Mouse (Mus musculus): Measurements from ENCODE around the gene Psmg1. TPM values are rescaled to one million over a fixed set of nuclear protein-coding genes. Genes with fewer than 3 reads are reported as not detected.

Gene Psmg1
- polyA plus RNA-seq, 1 experiment from 2014 or later = 88.5 TPM

DNA sequence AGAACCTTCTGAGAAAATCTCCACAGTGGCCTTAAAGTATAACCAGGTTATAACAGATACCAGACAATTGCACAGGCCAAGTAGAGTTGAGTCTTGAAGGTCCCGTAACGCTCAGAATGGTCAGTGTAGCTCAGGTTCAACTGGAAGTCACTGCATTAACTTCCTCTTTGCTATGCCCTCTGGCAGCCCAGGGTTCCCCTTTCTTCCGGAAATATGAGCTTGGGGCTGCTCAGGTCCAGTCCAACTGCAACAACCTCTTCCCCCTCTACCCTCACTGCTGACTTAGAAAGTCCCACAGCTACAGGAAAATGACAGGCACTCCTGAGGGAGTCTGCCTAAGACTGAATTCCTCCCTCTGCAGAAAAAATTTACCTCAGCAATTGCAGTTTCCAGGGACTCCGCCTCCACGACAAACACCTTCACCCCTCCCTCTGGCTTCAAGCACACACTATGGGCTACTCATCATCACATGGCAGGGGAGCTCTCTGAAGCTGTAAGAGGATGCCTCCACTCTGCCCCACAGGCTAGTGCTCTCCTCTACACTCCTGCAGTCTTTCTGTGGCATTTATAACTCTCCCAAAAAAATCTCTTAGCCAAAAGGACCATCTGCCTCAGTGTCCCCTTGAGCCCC lies 34.9 kb downstream of the Psmg1 start:
- no peak for ATAC-seq (ENCODE audit: borderline replicate concordance, extremely low read depth, low FRiP score, low TSS enrichment)
- no peak overlapping the region for H3K9ac ChIP-seq
- no peaks in the 10 kb centered on the region for H3K4me1 ChIP-seq
- no peak overlapping the region for H3K4me2 ChIP-seq
- no peaks in the 10 kb centered on the region for H3K36me3 ChIP-seq
- no peak overlapping the region for H3K27ac ChIP-seq
- no peaks in the 10 kb centered on the region for H3K9me3 ChIP-seq
- H3K27me3 ChIP-seq = no peaks in the 10 kb centered on the region
- WGBS = 62% methylated on average over 5 of the region's 5 CpGs
- no peak overlapping the region for H3K4me3 ChIP-seq

DNA sequence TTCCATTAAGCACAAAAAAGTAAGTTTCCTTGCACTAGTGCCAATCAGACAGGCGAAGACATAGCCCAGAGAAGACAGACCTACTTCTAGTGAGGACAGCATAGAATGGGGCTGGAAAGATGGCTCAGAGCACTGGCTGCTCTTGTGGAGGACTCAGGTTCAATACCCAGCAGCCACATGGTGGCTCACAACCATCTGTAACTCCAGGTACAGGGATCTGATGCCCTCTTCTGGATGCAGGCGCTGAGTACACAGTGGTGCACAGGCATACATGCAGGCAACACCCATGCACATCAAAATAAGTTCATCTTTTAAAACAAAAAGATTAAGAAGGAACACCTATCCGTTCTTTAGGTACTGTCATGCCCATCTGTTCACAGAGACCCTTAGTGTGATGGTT lies 36.4 kb downstream of the Psmg1 start:
- Histone ChIP-seq H3K9me3 (no peaks in the 10 kb centered on the region), H3K4me3 (no peak overlapping the region), H3K9ac (no peak overlapping the region), H3K27ac (no peak overlapping the region), H3K27me3 (no peaks in the 10 kb centered on the region), H3K36me3 (no peaks in the 10 kb centered on the region), H3K4me1 (no peaks in the 10 kb centered on the region), H3K4me2 (no peak overlapping the region)
- WGBS = 88% methylated on average over 3 of the region's 3 CpGs
- no peak for ATAC-seq (ENCODE audit: borderline replicate concordance, extremely low read depth, low FRiP score, low TSS enrichment)

DNA sequence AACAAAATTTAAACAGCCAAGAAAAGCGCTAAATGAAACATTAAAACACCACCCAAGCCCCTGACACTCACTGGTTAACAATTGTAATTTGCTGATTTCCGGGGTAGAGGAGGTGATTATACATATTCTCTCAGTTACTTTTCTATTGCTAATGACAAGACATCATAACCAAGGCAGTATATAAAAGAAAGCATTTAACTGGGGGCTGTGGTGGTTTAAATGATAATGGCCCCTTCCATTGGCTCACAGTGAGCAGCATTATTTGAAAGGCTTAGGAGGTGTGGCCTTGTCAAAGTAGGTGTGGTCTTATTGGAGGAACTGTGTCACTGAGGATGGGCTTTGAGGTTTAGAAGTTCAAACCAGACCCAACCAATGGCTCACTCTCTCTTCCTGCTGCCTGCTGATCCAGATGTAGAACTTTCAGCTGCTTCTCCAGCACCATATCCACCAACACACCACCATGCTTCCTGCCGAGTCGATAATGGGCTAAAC lies 37.6 kb downstream of the Psmg1 start:
- H3K4me1 ChIP-seq = no peaks in the 10 kb centered on the region
- no peak overlapping the region for H3K27ac ChIP-seq
- H3K36me3 ChIP-seq = no peaks in the 10 kb centered on the region
- 86% methylated on average over 4 of the region's 4 CpGs for WGBS
- no peaks in the 10 kb centered on the region for H3K9me3 ChIP-seq
- H3K27me3 ChIP-seq = no peaks in the 10 kb centered on the region
- no peak overlapping the region for H3K4me2 ChIP-seq
- no peak overlapping the region for H3K4me3 ChIP-seq
- no peak for ATAC-seq (ENCODE audit: borderline replicate concordance, extremely low read depth, low FRiP score, low TSS enrichment)
- H3K9ac ChIP-seq = no peak overlapping the region

DNA sequence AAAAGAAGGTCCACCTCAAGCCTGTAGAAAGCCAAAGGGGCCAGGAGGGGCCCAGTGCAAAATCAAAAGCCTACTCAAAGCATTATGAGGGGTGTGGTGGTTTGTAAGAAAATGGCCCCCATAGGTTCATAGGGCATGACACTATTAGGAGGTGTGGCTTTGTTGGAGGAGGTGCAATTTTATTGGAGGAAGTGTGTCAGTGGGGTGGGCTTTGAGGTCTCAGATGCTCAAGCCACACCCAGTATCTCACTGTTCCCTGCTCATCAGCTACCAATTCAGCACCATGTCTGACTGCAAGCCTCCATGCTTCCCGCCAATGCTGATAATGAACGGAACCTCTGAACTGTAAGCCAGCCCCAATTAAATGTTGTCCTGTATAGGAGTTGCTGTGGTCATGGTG lies 39.3 kb downstream of the Psmg1 start:
- 96% methylated on average over 2 of the region's 2 CpGs for WGBS
- Histone ChIP-seq H3K27ac (no peak overlapping the region), H3K27me3 (no peaks in the 10 kb centered on the region), H3K4me2 (no peak overlapping the region), H3K4me1 (0 out of 2 replicates have a peak, but pooled peaks cover 4% of the 10 kb centered on the region), H3K36me3 (no peaks in the 10 kb centered on the region), H3K9ac (no peak overlapping the region), H3K4me3 (no peak overlapping the region), H3K9me3 (no peaks in the 10 kb centered on the region)
- no peak for ATAC-seq (ENCODE audit: borderline replicate concordance, extremely low read depth, low FRiP score, low TSS enrichment)

DNA sequence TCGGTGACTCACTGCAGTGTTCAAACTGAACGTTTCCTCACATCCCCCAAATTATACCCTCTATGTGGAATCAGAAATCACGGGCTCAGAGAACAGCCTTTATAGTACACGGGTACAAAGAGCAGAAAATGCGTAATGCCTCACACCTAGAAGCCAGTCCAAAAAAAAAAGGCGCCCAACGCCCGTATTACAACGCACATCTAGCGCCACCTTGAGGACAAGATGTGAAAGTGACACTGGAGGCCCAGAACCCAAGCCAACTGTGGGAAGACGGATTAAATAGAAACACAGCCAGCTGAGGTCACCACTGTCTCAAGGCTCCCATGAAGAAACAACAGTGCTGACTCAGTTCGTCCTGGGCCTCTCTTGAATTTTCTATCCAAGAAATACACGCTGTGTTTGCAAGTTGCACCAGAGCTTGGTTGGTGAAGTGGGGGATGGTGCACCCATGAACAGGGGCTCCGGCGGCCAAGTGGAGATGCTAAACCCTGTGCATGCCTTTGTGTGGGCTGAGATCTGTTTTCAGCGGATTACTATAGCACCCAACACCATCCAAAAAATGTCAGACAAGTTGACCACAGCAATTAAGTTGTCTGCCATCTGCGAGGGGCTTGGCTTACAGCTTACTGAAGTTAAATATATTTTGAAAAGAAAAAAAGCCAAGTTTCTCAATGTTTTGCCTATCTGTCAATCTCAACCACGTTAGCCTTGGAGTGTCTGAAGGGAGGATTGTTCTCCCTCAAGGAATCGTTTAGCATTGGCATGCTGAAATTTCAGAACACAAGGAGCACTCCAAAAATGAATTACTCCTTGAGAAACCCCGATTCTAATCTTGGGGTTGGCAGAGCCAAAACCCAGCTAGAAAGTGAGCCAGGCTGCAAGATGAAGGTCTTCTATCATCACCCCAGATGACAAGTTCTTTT lies 45.1 kb downstream of the Psmg1 start:
- Histone ChIP-seq H3K9ac (peak overlapping the region; percentile 8; the same call in 1 of the 2 replicates), H3K27me3 (no peaks in the 10 kb centered on the region), H3K4me2 (peak overlapping the region; percentile 43), H3K36me3 (no peaks in the 10 kb centered on the region), H3K4me3 (no peak overlapping the region), H3K9me3 (no peaks in the 10 kb centered on the region), H3K27ac (peak overlapping the region; percentile 66), H3K4me1 (peaks cover 22% of the 10 kb centered on the region)
- ATAC-seq (ENCODE audit: borderline replicate concordance, extremely low read depth, low FRiP score, low TSS enrichment) = peak; percentile 83; the same call in 1 of the 2 replicates
- 16% methylated on average over 20 of the region's 20 CpGs for WGBS

DNA sequence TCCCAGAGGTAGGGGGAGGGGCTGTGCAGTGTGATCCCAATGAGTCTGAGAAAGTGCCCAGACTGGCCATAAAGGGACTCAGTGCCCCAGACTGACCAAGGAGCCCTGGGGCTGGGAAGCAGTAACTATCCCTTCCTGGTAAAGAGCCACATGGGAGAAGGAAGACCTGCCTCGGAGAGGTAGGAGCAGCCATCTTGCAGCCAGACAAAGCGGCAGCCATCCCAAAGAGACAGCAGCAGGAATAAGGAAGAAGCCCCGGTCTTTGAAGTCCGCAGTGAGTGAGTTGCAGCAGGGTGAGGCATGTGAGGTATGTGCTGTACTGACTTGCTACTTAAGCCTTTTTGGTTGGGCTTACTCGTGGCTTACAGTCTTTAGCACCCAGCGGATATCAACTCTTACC lies 47.6 kb downstream of the Psmg1 start:
- WGBS = 73% methylated on average over 6 of the region's 6 CpGs
- H3K4me2 ChIP-seq = no peak overlapping the region
- no peaks in the 10 kb centered on the region; the same call in 1 of the 2 replicates for H3K9me3 ChIP-seq
- no peak overlapping the region for H3K9ac ChIP-seq
- H3K4me1 ChIP-seq = peaks cover 22% of the 10 kb centered on the region
- no peak for ATAC-seq (ENCODE audit: borderline replicate concordance, extremely low read depth, low FRiP score, low TSS enrichment)
- H3K4me3 ChIP-seq = no peak overlapping the region
- no peaks in the 10 kb centered on the region for H3K36me3 ChIP-seq
- H3K27ac ChIP-seq = no peak overlapping the region
- no peaks in the 10 kb centered on the region for H3K27me3 ChIP-seq

DNA sequence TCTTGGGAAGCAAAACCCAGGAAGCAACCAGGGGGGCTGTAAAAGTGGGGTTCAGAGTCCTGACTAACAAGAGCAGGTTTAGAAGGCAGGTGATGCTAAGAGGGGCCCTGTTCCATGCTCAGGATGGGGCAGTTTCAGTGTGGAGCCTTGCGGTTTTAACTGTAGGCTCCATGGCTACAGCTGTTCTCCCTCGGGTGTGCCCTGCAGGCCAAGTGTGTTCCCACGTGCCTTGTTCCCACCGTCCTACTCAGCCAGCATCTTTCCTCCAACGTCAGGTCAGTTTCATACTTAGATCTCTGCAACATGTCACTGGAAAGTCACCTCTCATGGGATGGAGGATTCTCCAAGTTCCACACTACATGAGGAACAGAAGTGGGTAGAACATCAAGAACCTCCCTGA lies 49.2 kb downstream of the Psmg1 start:
- WGBS = 86% methylated on average over 5 of the region's 5 CpGs

DNA sequence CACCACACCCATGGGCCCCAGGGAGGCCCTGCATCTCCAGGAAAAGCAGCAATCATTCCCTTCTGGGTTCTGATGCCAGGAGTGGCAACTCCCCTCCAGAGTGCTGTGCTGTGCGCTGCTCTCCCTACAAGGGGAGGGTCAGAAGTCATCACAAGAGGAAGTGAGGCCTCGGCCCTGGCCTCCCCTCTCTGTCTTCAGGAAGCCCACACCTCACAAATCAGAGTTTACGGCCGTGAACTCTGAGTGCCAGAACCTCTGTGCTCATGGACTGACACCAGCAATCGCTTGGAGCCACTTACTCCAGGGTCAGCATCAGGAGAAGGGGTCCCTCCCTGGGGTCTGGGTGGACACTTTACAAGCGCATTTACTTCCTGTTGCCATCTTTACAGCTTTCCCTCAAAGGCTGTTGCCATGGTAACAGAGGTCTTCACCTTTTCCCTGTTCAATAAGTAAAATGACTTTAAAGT lies 55.2 kb downstream of the Psmg1 start:
- 17% methylated on average over 6 of the region's 6 CpGs for WGBS
- ATAC-seq (ENCODE audit: borderline replicate concordance, extremely low read depth, low FRiP score, low TSS enrichment) = no peak
- Histone ChIP-seq H3K9me3 (no peaks in the 10 kb centered on the region; the same call in 1 of the 2 replicates), H3K27me3 (no peaks in the 10 kb centered on the region), H3K9ac (no peak overlapping the region), H3K4me1 (peaks cover 8% of the 10 kb centered on the region; the same call in 1 of the 2 replicates), H3K4me2 (no peak overlapping the region), H3K27ac (no peak overlapping the region), H3K4me3 (no peak overlapping the region), H3K36me3 (no peaks in the 10 kb centered on the region)

More for the DNA sequence above, 49.2 kb downstream of the Psmg1 start:
- ATAC-seq (ENCODE audit: borderline replicate concordance, extremely low read depth, low FRiP score, low TSS enrichment) = no peak
- Histone ChIP-seq H3K36me3 (no peaks in the 10 kb centered on the region), H3K4me2 (no peak overlapping the region), H3K27me3 (no peaks in the 10 kb centered on the region), H3K4me3 (no peak overlapping the region), H3K9me3 (no peaks in the 10 kb centered on the region; the same call in 1 of the 2 replicates), H3K4me1 (peaks cover 19% of the 10 kb centered on the region), H3K9ac (no peak overlapping the region), H3K27ac (no peak overlapping the region)

DNA sequence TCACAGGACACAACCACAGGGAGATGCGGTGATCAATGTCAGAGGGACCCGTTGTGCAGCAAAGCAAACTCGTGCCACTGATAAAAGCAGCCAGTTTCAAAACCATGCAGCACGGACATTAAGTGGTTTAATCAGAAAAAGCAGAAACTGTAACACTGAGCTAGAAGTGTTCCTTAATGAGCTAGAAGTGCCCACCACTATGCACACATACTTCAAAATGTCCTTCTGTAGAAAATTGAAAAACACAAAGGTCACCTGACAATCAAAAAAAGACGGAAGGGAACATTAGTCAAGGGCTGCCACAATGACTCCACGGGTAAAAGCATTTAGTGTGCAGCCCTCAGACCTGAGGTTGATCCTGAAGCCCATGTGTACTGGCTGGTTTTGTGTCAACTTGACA lies 57.9 kb downstream of the Psmg1 start:
- H3K9me3 ChIP-seq = no peaks in the 10 kb centered on the region; the same call in 1 of the 2 replicates
- no peak overlapping the region for H3K4me2 ChIP-seq
- no peaks in the 10 kb centered on the region for H3K36me3 ChIP-seq
- ATAC-seq (ENCODE audit: borderline replicate concordance, extremely low read depth, low FRiP score, low TSS enrichment) = no peak
- 42% methylated on average over 6 of the region's 6 CpGs for WGBS
- H3K4me1 ChIP-seq = peaks cover 26% of the 10 kb centered on the region
- no peak overlapping the region for H3K4me3 ChIP-seq
- H3K27ac ChIP-seq = peak overlapping the region; percentile 62
- no peaks in the 10 kb centered on the region for H3K27me3 ChIP-seq
- H3K9ac ChIP-seq = no peak overlapping the region

DNA sequence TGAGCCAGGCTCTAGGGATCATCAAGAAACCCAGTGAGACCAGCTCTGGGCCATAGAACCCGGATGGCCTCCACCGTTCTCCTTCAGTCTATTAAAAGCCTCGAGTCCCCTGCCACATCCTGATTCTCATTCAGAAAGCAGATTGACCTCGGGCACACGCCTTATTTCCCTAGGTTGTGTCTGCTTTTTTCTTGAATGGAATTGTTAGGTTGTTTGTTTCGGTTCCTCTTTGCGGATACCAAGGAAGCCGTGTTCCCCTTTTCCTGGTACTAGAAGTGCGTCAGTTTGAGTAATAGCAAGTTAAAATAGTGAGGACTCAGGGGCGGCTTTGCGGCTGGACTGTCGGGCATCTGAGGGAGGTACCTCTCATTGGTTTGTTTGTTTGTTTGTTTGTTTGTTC lies 59.3 kb downstream of the Psmg1 start:
- H3K27ac ChIP-seq = no peak overlapping the region
- H3K9ac ChIP-seq = no peak overlapping the region
- WGBS = 85% methylated on average over 12 of the region's 12 CpGs
- no peaks in the 10 kb centered on the region for H3K36me3 ChIP-seq
- H3K4me3 ChIP-seq = no peak overlapping the region
- H3K4me2 ChIP-seq = no peak overlapping the region
- ATAC-seq (ENCODE audit: borderline replicate concordance, extremely low read depth, low FRiP score, low TSS enrichment) = no peak
- H3K27me3 ChIP-seq = no peaks in the 10 kb centered on the region
- H3K9me3 ChIP-seq = no peaks in the 10 kb centered on the region
- H3K4me1 ChIP-seq = peaks cover 35% of the 10 kb centered on the region

Data from lung, embryonic 15.5 days (tissue).